Mouse (Mus musculus): Measurements from ENCODE around the gene Capns2. TPM values are rescaled to one million over a fixed set of nuclear protein-coding genes. Genes with fewer than 3 reads are reported as not detected.

Gene Capns2
- polyA plus RNA-seq, 1 experiment = not detected

GRCm38 (mm10) chr8:92895053-92895452 lies 6.2 kb upstream of the Capns2 start:
- H3K27ac ChIP-seq (replicated peaks; ENCODE audit: low read depth, low read length) = no peak overlapping the region
- H3K4me1 ChIP-seq (ENCODE audit: control insufficient read depth, insufficient read depth, insufficient read length, low read length) = no peaks in the 10 kb centered on the region
- H3K4me3 ChIP-seq (ENCODE audit: insufficient read depth, low read depth, low read length) = no peak overlapping the region

DNA sequence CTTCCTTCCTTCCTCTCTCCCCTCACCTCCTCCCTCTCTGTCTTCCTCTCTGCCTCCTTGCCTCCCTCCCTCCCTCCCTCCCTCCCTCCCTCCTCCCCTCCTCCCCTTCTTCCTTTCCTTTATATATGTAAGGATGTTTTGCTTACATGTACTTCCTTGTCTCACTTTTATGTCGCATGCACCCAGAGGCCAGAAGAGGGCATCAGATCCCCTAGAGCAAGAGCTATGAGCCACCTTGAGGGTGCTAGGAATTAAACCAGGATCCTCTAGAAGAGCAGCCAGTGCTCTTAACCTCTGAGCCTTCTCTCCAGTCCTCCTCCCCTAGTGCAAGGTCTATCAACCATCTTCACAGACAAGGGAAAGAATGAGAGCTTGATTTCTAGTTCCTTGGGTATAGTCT lies 5.2 kb upstream of the Capns2 start:
- Histone ChIP-seq H3K27ac (replicated peaks; ENCODE audit: low read depth, low read length) (no peak overlapping the region), H3K4me3 (ENCODE audit: insufficient read depth, low read depth, low read length) (no peak overlapping the region), H3K4me1 (ENCODE audit: control insufficient read depth, insufficient read depth, insufficient read length, low read length) (no peaks in the 10 kb centered on the region)

DNA sequence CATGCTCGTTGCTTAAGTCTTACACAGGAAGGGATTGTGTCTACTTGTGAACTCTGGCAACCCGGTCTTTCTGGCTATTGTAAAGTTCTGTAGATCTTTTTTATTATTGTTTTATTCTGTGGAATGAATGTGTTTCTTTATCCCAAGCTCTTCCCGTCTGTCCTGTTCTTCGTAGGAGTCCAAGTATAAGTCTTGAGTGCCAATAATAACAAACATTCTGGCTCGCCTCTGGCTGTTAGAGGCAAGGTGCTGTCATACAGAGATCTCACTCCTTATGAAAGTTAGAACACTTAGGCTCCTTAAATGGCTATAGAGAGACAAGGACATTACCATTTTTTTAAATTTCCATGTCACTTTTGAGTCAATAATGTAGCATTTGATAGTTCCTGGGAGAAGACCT lies 4.6 kb upstream of the Capns2 start:
- no peaks in the 10 kb centered on the region for H3K4me1 ChIP-seq (ENCODE audit: control insufficient read depth, insufficient read depth, insufficient read length, low read length)
- H3K27ac ChIP-seq (replicated peaks; ENCODE audit: low read depth, low read length) = no peak overlapping the region
- no peak overlapping the region for H3K4me3 ChIP-seq (ENCODE audit: insufficient read depth, low read depth, low read length)

DNA sequence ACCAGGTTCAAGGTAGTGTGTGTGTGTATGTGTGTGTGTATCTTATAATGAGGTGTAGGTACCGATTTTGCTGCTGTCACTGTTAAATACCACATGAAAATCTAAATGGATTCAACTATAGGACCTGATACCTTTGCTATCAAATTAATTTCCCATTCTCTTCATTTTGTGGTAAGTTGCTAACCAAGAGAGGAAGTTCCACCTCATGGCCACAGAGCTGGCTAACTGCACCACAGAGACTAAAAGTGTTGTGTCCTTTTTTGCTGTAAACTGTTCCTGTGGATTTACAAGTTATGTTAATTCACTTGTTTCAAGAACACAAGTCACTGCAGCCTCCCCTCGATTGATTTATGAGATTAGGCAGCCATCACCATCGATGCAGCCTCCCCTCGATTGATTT lies 3.4 kb upstream of the Capns2 start:
- Histone ChIP-seq H3K4me1 (ENCODE audit: control insufficient read depth, insufficient read depth, insufficient read length, low read length) (no peaks in the 10 kb centered on the region), H3K4me3 (ENCODE audit: insufficient read depth, low read depth, low read length) (no peak overlapping the region), H3K27ac (replicated peaks; ENCODE audit: low read depth, low read length) (no peak overlapping the region)

- Histone ChIP-seq H3K27ac (replicated peaks; ENCODE audit: low read depth, low read length) (no peak overlapping the region), H3K4me3 (ENCODE audit: insufficient read depth, low read depth, low read length) (no peak overlapping the region), H3K4me1 (ENCODE audit: control insufficient read depth, insufficient read depth, insufficient read length, low read length) (no peaks in the 10 kb centered on the region)
These were observed 1.6 kb upstream of the Capns2 start for GRCm38 (mm10) chr8:92899590-92899989.

- no peak overlapping the region for H3K4me3 ChIP-seq (ENCODE audit: insufficient read depth, low read depth, low read length)
- no peaks in the 10 kb centered on the region for H3K4me1 ChIP-seq (ENCODE audit: control insufficient read depth, insufficient read depth, insufficient read length, low read length)
- H3K27ac ChIP-seq (replicated peaks; ENCODE audit: low read depth, low read length) = no peak overlapping the region
These were observed 1.8 kb downstream of the Capns2 start for GRCm38 (mm10) chr8:92902981-92903380.

DNA sequence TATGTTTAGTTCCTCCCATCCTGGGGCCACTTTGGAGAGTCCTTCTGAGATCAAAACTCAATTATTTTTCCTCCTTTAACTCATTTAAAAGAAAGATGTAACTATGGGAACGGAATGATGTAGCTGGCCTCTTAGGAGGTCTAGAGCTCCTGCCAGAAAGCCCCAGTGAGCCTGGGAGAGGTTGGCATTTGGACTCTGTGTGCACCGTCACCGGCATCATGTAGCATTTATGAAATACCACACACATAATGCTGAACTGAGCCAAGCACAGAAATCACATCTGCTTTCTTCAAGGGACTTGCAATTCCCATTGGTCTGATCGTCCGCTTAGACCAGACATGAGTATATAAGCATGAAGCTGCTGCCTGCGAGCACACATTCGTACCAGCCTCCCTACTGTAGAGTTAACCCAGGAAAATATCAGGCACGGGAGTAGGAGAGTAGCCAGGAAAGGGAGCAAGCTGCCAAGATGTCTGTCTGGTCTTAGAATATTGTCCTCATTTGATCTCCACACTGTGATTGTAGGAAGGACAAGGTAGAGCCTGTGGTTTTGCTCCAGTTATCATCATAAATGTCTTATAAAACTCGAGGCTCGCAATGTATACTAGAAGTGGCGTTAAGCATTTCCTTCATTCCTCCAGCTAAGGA lies 2.4 kb downstream of the Capns2 start:
- Histone ChIP-seq H3K4me3 (ENCODE audit: insufficient read depth, low read depth, low read length) (no peak overlapping the region), H3K27ac (replicated peaks; ENCODE audit: low read depth, low read length) (no peak overlapping the region), H3K4me1 (ENCODE audit: control insufficient read depth, insufficient read depth, insufficient read length, low read length) (no peaks in the 10 kb centered on the region)

DNA sequence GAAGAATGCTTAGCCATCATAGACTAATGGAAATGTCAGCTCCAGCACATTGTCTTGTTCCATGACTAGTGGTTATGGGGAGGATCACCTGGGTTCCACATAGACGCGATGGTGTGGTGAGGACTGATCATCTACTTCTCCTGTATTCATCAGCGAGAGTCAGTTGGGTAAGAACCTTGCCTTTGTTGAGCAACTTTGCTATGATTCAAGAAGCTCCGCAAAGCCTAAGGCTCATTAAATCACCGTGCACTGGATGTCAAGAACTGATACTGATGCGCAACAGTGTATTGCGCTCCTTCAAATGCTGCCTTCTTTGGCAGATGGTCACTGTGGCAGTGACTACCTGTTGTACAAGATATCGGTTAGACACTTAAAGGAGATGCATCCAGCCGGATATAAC lies 5.3 kb downstream of the Capns2 start:
- Histone ChIP-seq H3K27ac (replicated peaks; ENCODE audit: low read depth, low read length) (no peak overlapping the region), H3K4me1 (ENCODE audit: control insufficient read depth, insufficient read depth, insufficient read length, low read length) (no peaks in the 10 kb centered on the region), H3K4me3 (ENCODE audit: insufficient read depth, low read depth, low read length) (no peak overlapping the region)

DNA sequence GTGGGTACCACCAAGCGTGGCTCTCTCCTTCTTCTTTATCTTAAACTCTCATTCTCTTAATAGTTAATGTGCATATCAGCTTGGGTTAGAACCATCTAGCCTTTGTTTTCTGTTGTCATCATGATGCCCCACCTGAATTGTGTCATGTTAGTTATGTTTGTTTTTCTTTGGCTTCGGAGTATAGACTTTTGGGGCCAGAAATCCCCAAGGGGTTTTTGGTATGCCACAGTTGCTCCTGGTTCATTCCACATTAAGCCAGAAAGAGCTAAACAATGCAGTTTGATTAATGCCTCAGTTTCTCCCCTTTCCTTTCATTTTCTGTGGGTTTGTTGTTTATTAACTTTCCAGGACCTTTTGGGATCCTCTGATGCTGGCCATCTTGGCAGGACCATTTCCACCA lies 7.2 kb downstream of the Capns2 start:
- Histone ChIP-seq H3K4me1 (ENCODE audit: control insufficient read depth, insufficient read depth, insufficient read length, low read length) (no peaks in the 10 kb centered on the region), H3K27ac (replicated peaks; ENCODE audit: low read depth, low read length) (no peak overlapping the region), H3K4me3 (ENCODE audit: insufficient read depth, low read depth, low read length) (no peak overlapping the region)

DNA sequence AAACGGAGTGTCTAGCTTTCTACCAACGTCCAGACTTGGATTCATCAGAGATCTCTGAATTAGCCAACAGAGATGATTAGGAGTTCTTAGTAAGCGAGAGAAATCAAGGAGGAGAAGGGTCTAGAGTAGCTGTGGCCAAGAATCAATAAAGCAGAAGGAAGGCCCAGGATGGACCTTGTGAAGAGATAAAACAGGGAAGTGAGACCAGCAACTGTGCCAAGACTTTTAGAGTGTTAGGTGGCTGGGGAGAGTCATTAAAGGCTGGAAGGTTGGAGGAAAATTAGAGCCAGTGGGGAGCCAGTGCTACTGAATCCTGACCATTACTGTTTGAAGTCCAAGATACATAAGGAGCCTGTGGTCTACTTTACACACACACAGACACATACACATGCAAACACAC lies 10.3 kb downstream of the Capns2 start:
- no peak overlapping the region for H3K4me3 ChIP-seq (ENCODE audit: insufficient read depth, low read depth, low read length)
- H3K27ac ChIP-seq (replicated peaks; ENCODE audit: low read depth, low read length) = no peak overlapping the region
- no peaks in the 10 kb centered on the region for H3K4me1 ChIP-seq (ENCODE audit: control insufficient read depth, insufficient read depth, insufficient read length, low read length)

DNA sequence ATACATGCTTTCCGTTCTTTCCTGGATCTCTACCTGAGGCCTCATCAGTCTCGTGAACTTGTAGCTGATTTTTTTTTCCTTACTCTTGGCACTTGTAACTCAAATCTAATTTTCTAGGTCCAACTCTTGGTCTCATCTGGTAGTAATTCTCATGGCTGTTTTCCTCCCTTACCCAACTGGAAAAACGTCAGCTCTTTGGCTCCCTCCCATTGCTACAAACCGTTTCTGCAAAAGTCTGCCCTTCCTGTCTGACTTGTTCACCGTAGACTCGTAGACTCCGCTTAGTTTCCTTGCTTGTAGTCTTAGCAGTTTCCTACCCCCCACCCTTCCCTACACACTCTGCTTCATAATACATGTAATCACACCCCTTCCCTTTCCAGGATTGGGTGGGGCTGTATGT lies 12.2 kb downstream of the Capns2 start:
- no peak overlapping the region for H3K4me3 ChIP-seq (ENCODE audit: insufficient read depth, low read depth, low read length)
- H3K4me1 ChIP-seq (ENCODE audit: control insufficient read depth, insufficient read depth, insufficient read length, low read length) = no peaks in the 10 kb centered on the region
- H3K27ac ChIP-seq (replicated peaks; ENCODE audit: low read depth, low read length) = no peak overlapping the region

GRCm38 (mm10) chr8:92916082-92916481 lies 14.9 kb downstream of the Capns2 start:
- no peak overlapping the region for H3K27ac ChIP-seq (replicated peaks; ENCODE audit: low read depth, low read length)
- no peak overlapping the region for H3K4me3 ChIP-seq (ENCODE audit: insufficient read depth, low read depth, low read length)
- no peaks in the 10 kb centered on the region for H3K4me1 ChIP-seq (ENCODE audit: control insufficient read depth, insufficient read depth, insufficient read length, low read length)

- no peak overlapping the region for H3K4me3 ChIP-seq (ENCODE audit: insufficient read depth, low read depth, low read length)
- no peak overlapping the region for H3K27ac ChIP-seq (replicated peaks; ENCODE audit: low read depth, low read length)
- no peaks in the 10 kb centered on the region for H3K4me1 ChIP-seq (ENCODE audit: control insufficient read depth, insufficient read depth, insufficient read length, low read length)
These were observed 20.6 kb downstream of the Capns2 start for GRCm38 (mm10) chr8:92921768-92922167.

DNA sequence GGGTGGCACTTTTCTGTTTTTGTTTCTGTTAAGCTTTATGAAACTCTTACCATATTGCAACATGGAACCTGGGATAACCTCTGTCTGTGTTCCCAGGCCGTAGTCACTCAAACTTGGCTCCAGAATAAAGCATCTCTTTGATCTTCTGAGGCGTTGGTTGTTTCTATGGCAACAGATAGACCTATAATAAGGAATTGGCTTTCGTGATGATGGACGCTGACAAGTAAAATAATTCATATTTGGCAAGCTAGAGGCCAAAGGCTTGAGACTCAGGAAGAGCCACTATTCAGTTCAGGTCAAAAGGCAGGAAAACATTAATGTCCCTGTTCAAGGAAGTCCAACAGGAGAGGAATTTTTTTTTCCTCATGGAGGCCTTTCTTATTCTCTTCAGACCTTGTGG lies 27.8 kb downstream of the Capns2 start:
- Histone ChIP-seq H3K4me1 (ENCODE audit: control insufficient read depth, insufficient read depth, insufficient read length, low read length) (no peaks in the 10 kb centered on the region), H3K4me3 (ENCODE audit: insufficient read depth, low read depth, low read length) (no peak overlapping the region), H3K27ac (replicated peaks; ENCODE audit: low read depth, low read length) (no peak overlapping the region)

- Histone ChIP-seq H3K4me1 (ENCODE audit: control insufficient read depth, insufficient read depth, insufficient read length, low read length) (no peaks in the 10 kb centered on the region), H3K27ac (replicated peaks; ENCODE audit: low read depth, low read length) (no peak overlapping the region), H3K4me3 (ENCODE audit: insufficient read depth, low read depth, low read length) (no peak overlapping the region)
These were observed 36.8 kb downstream of the Capns2 start for GRCm38 (mm10) chr8:92938056-92938455.

DNA sequence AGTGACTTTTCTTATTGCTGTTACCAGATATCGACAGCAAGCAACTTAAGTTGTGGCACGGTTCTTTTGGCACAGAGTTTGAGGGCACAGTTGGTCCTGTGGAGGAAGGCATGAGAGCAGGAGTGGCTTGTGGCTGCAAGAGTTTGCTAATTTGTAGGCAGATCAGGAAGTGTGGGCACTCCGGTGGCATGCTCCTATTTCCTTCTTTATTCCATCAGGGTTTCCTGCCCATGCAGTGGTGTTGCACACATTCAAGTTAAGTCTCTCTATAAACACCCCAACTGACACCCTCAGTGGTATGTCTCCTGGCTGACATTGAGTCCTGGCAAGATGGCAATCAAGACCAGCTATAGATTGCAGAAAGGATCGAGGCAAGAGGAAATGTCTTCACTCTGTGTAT lies 47.9 kb downstream of the Capns2 start:
- Histone ChIP-seq H3K4me3 (ENCODE audit: insufficient read depth, low read depth, low read length) (no peak overlapping the region), H3K4me1 (ENCODE audit: control insufficient read depth, insufficient read depth, insufficient read length, low read length) (no peaks in the 10 kb centered on the region), H3K27ac (replicated peaks; ENCODE audit: low read depth, low read length) (no peak overlapping the region)

Measured in brown adipose tissue, adult 24 weeks (tissue).